Mouse (Mus musculus) stomach, postnatal 0 days (tissue): ENCODE measurements at regions not wholly inside any gene's neighbourhood (a gene's known extent, or its start where the extent isn't known, plus 50 kb on each side); places are given as distances from the start of the nearest gene placed in this dataset.

ENCODE experiments used
- CTCF ChIP-seq: IDR thresholded peaks from 2 replicates; pipeline ENCODE4 v1.5.1; 2016; ENCODE audit warnings: antibody characterized with exemption, low read depth, mild to moderate bottlenecking, moderate library complexity
- EP300 ChIP-seq: optimal IDR thresholded peaks from 2 replicates; pipeline ENCODE3; 2016; ENCODE audit warnings: antibody characterized with exemption

- TF ChIP-seq CTCF = no peak
- no peak for TF ChIP-seq EP300
These were observed 349.1 kb upstream of the Tmc3 start for GRCm38 (mm10) chr7:83235659-83236058.
